Mouse (Mus musculus): ENCODE data around the gene Gm21637.
"Not testable (repeated sequence)": the region's sequence is repeated elsewhere in the genome, so short reads cannot be mapped to it uniquely, and the experiment has no call there.

Gene Gm21637

DNA sequence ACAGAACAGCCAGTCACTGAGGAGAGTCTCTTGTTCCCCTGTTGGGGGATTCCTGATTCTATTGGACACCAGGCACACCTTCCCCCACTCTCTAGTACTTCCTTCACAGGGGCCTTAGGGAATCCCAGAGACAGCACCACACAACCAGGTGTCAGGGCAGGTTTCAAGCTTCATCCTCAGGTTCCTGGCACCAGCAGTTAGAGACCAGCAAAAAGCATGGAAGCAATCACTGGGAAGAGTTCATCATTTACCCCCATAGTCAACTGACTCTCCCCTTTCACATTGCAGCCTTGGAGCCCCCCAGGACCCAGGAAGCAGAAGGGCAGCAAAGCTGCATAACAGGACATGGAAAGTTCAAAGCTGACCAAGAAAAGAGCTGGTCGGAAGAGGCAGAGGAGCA lies at the start of gene Gm21637:
Gene Gm21637, plus strand, starts transcription at position 301 of the 400 bp plus-strand sequence.
- DNase-seq, result not testable (repeated sequence)
